Mouse (Mus musculus): ENCODE data around the gene Agk. TPM values are rescaled to one million over a fixed set of nuclear protein-coding genes. Genes with fewer than 3 reads are reported as not detected.

Agk gene
- polyA plus RNA-seq, 1 experiment = 10.0 TPM

GRCm38 (mm10) chr6:40423774-40424173 is 98.8 kb downstream of the Agk start:
- H3ac ChIP-seq (ENCODE audit: control insufficient read depth, insufficient read length) = no peak overlapping the region

DNA sequence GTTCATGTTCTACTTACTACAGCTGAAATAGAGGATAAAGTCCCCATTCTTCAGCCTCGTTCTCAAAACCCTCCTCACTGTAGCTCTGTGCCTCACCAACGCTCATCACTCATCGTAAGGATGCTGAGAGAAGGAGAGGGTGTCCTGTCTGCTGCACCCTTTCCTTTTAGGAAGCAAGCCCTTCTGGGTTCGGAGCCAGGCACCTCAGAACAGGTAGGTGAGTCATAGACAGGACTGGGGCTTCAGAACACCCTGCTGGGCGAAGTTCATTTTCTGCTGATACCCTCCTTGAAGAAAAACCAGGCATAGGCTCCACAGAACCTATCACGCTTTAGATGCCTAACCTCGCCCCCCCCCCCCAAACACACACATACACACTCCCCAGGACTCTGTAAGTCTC is 102.5 kb downstream of the Agk start:
- Histone ChIP-seq H3K4me2 (ENCODE audit: low read depth) (no peak overlapping the region), H3ac (ENCODE audit: control insufficient read depth, insufficient read length) (no peak overlapping the region), H3K4me3 (no peak overlapping the region), H3K27me3 (ENCODE audit: control insufficient read depth, insufficient read depth, insufficient read length) (no peaks in the 10 kb centered on the region), H3K36me3 (ENCODE audit: control insufficient read depth, insufficient read depth) (no peaks in the 10 kb centered on the region), H3K79me2 (ENCODE audit: control insufficient read depth, insufficient read depth) (no peaks in the 10 kb centered on the region)
- no peak for TF ChIP-seq SRF (IDR thresholded peaks at IDR 0.05; ENCODE audit: control insufficient read depth, insufficient read length, low read depth)
- TF ChIP-seq USF1 (IDR thresholded peaks at IDR 0.05; ENCODE audit: low read depth) = no peak
- no peak for TF ChIP-seq TCF3 (IDR thresholded peaks at IDR 0.05; ENCODE audit: insufficient read length, low read depth)
- no peak for TF ChIP-seq MAX (IDR thresholded peaks at IDR 0.05; ENCODE audit: low read depth)
- no peak for TF ChIP-seq TCF12 (IDR thresholded peaks at IDR 0.05; ENCODE audit: insufficient read depth, poor library complexity, severe bottlenecking)
- TF ChIP-seq REST (IDR thresholded peaks at IDR 0.05; ENCODE audit: insufficient read depth, insufficient read length) = no peak
- no peak for TF ChIP-seq POLR2AphosphoS2 (IDR thresholded peaks at IDR 0.05; ENCODE audit: insufficient read length, low read depth)
- no peak for TF ChIP-seq CEBPB (IDR thresholded peaks at IDR 0.05; ENCODE audit: insufficient read depth, poor library complexity, severe bottlenecking)
- TF ChIP-seq POLR2A (IDR thresholded peaks at IDR 0.05; ENCODE audit: insufficient read length, low read depth) = no peak
- TF ChIP-seq E2F4 (IDR thresholded peaks at IDR 0.05; ENCODE audit: insufficient read depth) = no peak
- no peak for TF ChIP-seq MYOG (IDR thresholded peaks at IDR 0.05; ENCODE audit: control insufficient read depth in 1 of 3, insufficient read depth in 1 of 3, insufficient read length in 2 of 3, low read depth in 2 of 3)
- no peak for TF ChIP-seq MYOD1 (IDR thresholded peaks at IDR 0.05; ENCODE audit: control insufficient read depth in 1 of 3, insufficient read length in 2 of 3, low read depth in 2 of 3)

More at GRCm38 (mm10) chr6:40423774-40424173, 98.8 kb downstream of the Agk start:
- TF ChIP-seq REST (IDR thresholded peaks at IDR 0.05; ENCODE audit: insufficient read depth, insufficient read length) = no peak
- no peak for TF ChIP-seq TCF3 (IDR thresholded peaks at IDR 0.05; ENCODE audit: insufficient read length, low read depth)
- TF ChIP-seq E2F4 (IDR thresholded peaks at IDR 0.05; ENCODE audit: insufficient read depth) = no peak
- no peak for TF ChIP-seq TCF12 (IDR thresholded peaks at IDR 0.05; ENCODE audit: insufficient read depth, poor library complexity, severe bottlenecking)
- no peak for TF ChIP-seq POLR2AphosphoS2 (IDR thresholded peaks at IDR 0.05; ENCODE audit: insufficient read length, low read depth)
- no peak for TF ChIP-seq MAX (IDR thresholded peaks at IDR 0.05; ENCODE audit: low read depth)
- no peak for TF ChIP-seq SRF (IDR thresholded peaks at IDR 0.05; ENCODE audit: control insufficient read depth, insufficient read length, low read depth)
- TF ChIP-seq MYOD1 (IDR thresholded peaks at IDR 0.05; ENCODE audit: control insufficient read depth in 1 of 3, insufficient read length in 2 of 3, low read depth in 2 of 3) = no peak
- no peak for TF ChIP-seq CEBPB (IDR thresholded peaks at IDR 0.05; ENCODE audit: insufficient read depth, poor library complexity, severe bottlenecking)
- TF ChIP-seq POLR2A (IDR thresholded peaks at IDR 0.05; ENCODE audit: insufficient read length, low read depth) = no peak
- no peak for TF ChIP-seq MYOG (IDR thresholded peaks at IDR 0.05; ENCODE audit: control insufficient read depth in 1 of 3, insufficient read depth in 1 of 3, insufficient read length in 2 of 3, low read depth in 2 of 3)
- TF ChIP-seq USF1 (IDR thresholded peaks at IDR 0.05; ENCODE audit: low read depth) = no peak
- H3K27me3 ChIP-seq (ENCODE audit: control insufficient read depth, insufficient read depth, insufficient read length) = no peaks in the 10 kb centered on the region
- no peaks in the 10 kb centered on the region for H3K79me2 ChIP-seq (ENCODE audit: control insufficient read depth, insufficient read depth)
- no peak overlapping the region for H3K4me2 ChIP-seq (ENCODE audit: low read depth)
- no peak overlapping the region for H3K4me3 ChIP-seq
- no peaks in the 10 kb centered on the region for H3K36me3 ChIP-seq (ENCODE audit: control insufficient read depth, insufficient read depth)

DNA sequence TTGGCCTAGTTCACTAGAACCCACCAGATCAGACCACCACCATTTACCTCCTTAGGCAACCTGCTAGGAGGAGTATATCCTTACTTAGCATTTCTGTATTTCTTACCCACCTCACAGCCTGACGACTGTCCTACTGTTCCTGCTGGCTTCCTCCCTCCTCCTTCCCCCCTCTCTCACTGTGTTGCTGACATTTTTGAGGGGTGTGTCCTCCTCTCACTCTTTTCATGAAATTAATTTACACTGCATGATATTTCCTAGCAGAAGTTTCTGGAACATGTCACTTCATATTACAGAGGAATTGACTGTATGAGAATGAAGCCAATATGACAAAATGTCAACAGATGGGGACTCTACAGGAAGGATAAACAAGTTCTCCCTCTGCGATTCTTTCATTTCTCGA is 103.7 kb downstream of the Agk start:
- Histone ChIP-seq H3K79me2 (ENCODE audit: control insufficient read depth, insufficient read depth) (no peaks in the 10 kb centered on the region), H3K27me3 (ENCODE audit: control insufficient read depth, insufficient read depth, insufficient read length) (no peaks in the 10 kb centered on the region), H3ac (ENCODE audit: control insufficient read depth, insufficient read length) (no peak overlapping the region), H3K4me3 (no peak overlapping the region), H3K4me2 (ENCODE audit: low read depth) (no peak overlapping the region), H3K36me3 (ENCODE audit: control insufficient read depth, insufficient read depth) (no peaks in the 10 kb centered on the region)
- no peak for TF ChIP-seq E2F4 (IDR thresholded peaks at IDR 0.05; ENCODE audit: insufficient read depth)

GRCm38 (mm10) chr6:40429521-40429931 is 104.6 kb downstream of the Agk start:
- no peak for TF ChIP-seq POLR2AphosphoS2 (IDR thresholded peaks at IDR 0.05; ENCODE audit: insufficient read length, low read depth)
- TF ChIP-seq POLR2A (IDR thresholded peaks at IDR 0.05; ENCODE audit: insufficient read length, low read depth) = no peak
- no peak for TF ChIP-seq CEBPB (IDR thresholded peaks at IDR 0.05; ENCODE audit: insufficient read depth, poor library complexity, severe bottlenecking)
- TF ChIP-seq MYOD1 (IDR thresholded peaks at IDR 0.05; ENCODE audit: control insufficient read depth in 1 of 3, insufficient read length in 2 of 3, low read depth in 2 of 3) = no peak
- no peak for TF ChIP-seq E2F4 (IDR thresholded peaks at IDR 0.05; ENCODE audit: insufficient read depth)
- no peak for TF ChIP-seq TCF12 (IDR thresholded peaks at IDR 0.05; ENCODE audit: insufficient read depth, poor library complexity, severe bottlenecking)
- no peak for TF ChIP-seq REST (IDR thresholded peaks at IDR 0.05; ENCODE audit: insufficient read depth, insufficient read length)
- TF ChIP-seq MAX (IDR thresholded peaks at IDR 0.05; ENCODE audit: low read depth) = no peak
- TF ChIP-seq SRF (IDR thresholded peaks at IDR 0.05; ENCODE audit: control insufficient read depth, insufficient read length, low read depth) = no peak
- TF ChIP-seq MYOG (IDR thresholded peaks at IDR 0.05; ENCODE audit: control insufficient read depth in 1 of 3, insufficient read depth in 1 of 3, insufficient read length in 2 of 3, low read depth in 2 of 3) = no peak
- no peaks in the 10 kb centered on the region for H3K36me3 ChIP-seq (ENCODE audit: control insufficient read depth, insufficient read depth)
- no peak overlapping the region for H3ac ChIP-seq (ENCODE audit: control insufficient read depth, insufficient read length)
- H3K27me3 ChIP-seq (ENCODE audit: control insufficient read depth, insufficient read depth, insufficient read length) = no peaks in the 10 kb centered on the region
- no peak overlapping the region for H3K4me2 ChIP-seq (ENCODE audit: low read depth)
- no peak overlapping the region for H3K4me3 ChIP-seq
- H3K79me2 ChIP-seq (ENCODE audit: control insufficient read depth, insufficient read depth) = no peaks in the 10 kb centered on the region

DNA sequence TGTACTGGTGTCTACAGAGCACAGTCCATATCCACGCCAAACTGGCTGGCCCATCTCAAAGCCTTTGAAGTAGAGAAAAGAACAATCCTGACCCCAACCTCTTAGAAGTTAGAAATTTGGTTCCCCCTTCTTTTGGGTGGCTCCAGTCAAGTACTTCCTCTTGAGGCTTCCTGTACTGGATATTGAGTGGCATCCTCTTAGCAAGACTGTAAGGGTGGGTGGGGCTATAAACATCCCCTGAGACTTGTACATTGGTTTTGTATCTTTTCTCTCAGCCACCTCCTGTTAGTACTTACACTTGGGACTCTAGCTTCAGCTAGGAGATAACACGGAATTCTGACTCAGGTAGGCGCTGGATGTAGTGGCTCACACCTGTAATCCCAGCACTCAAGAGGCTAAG is 105.3 kb downstream of the Agk start:
- Histone ChIP-seq H3ac (ENCODE audit: control insufficient read depth, insufficient read length) (no peak overlapping the region), H3K27me3 (ENCODE audit: control insufficient read depth, insufficient read depth, insufficient read length) (no peaks in the 10 kb centered on the region), H3K79me2 (ENCODE audit: control insufficient read depth, insufficient read depth) (no peaks in the 10 kb centered on the region), H3K4me2 (ENCODE audit: low read depth) (no peak overlapping the region), H3K36me3 (ENCODE audit: control insufficient read depth, insufficient read depth) (no peaks in the 10 kb centered on the region), H3K4me3 (no peak overlapping the region)
- no peak for TF ChIP-seq POLR2A (IDR thresholded peaks at IDR 0.05; ENCODE audit: insufficient read length, low read depth)
